8 mouse cellular contexts compared by ENCODE assay signal in genomic region chr6:70844002-70844804, GRCm38 (mm10). TPM values are rescaled to one million over a fixed set of nuclear protein-coding genes. Genes with fewer than 3 reads are reported as not detected.
DNase-seq lines count a peak whose midpoint lies in the region; ATAC-seq and TF ChIP-seq lines count a peak whose summit lies in the region.

Eif2ak3 (plus strand) TSS chr6:70844515.

- peak within 1 kb of the TSS; percentile 98 for H3K9ac ChIP-seq in CH12.LX (ENCODE audit: insufficient read depth, low read depth)
- peak within 1 kb of the TSS; percentile 82 for H3K9ac ChIP-seq in forebrain, embryonic 11.5 days (ENCODE audit: low read length)
- peak within 1 kb of the TSS; percentile 95 for H3K9ac ChIP-seq in heart, embryonic 16.5 days (ENCODE audit: low read length)
- H3K9ac ChIP-seq in liver, embryonic 15.5 days, result peak within 1 kb of the TSS; percentile 89
- H3K9ac ChIP-seq in neural tube, embryonic 12.5 days, result peak within 1 kb of the TSS; percentile 83

- H3K36me3 ChIP-seq in CH12.LX (replicated peaks in 1 of 2; ENCODE audit: control insufficient read depth in 1 of 2, insufficient read depth in 1 of 2, low read length in 1 of 2), result peaks cover 0 to 7% of the 10 kb centered on the region in 2 experiments
- no peaks in the 10 kb centered on the region for H3K36me3 ChIP-seq in forebrain, embryonic 11.5 days (ENCODE audit: control insufficient read depth, insufficient read depth, low read length)
- H3K36me3 ChIP-seq in heart, embryonic 16.5 days (ENCODE audit: control insufficient read depth, insufficient read depth), result no peaks in the 10 kb centered on the region
- 0 out of 2 replicates have a peak, but pooled peaks cover 3% of the 10 kb centered on the region for H3K36me3 ChIP-seq in liver, embryonic 15.5 days (replicated peaks)
- H3K36me3 ChIP-seq in neural tube, embryonic 12.5 days, result no peaks in the 10 kb centered on the region

- H3K27me3 ChIP-seq in CH12.LX (replicated peaks), result no peaks in the 10 kb centered on the region
- H3K27me3 ChIP-seq in forebrain, embryonic 11.5 days (ENCODE audit: control insufficient read depth, insufficient read depth, low read length), result no peaks in the 10 kb centered on the region
- H3K27me3 ChIP-seq in heart, embryonic 16.5 days (ENCODE audit: control insufficient read depth, insufficient read depth, low read length), result no peaks in the 10 kb centered on the region
- no peaks in the 10 kb centered on the region for H3K27me3 ChIP-seq in liver, embryonic 15.5 days
- no peaks in the 10 kb centered on the region for H3K27me3 ChIP-seq in neural tube, embryonic 12.5 days (replicated peaks)

- TF ChIP-seq EP300 in CH12.LX (IDR thresholded peaks at IDR 0.05; ENCODE audit: low read length), result no peak

- dilution Hi-C loops in CH12.LX (cut with MboI; ENCODE audit: extremely low pct_ligation_motif_present, extremely low pct_unique_long_range_greater_than_20kb, low sequenced_read_pairs), result no loop called here

- no peak for TF ChIP-seq RAD21 in CH12.LX (IDR thresholded peaks at IDR 0.05; ENCODE audit: low read depth, low read length)

- peak; percentile 100 for DNase-seq in CH12.LX (ENCODE audit: extremely low read depth)
- peak; percentile 99 for DNase-seq in c-Kit-positive CD71-positive TER-119-negative erythroid progenitor cells, embryonic 14.5 days (ENCODE audit: low read depth)
- DNase-seq in forebrain, embryonic 11.5 days (ENCODE audit: low spot score), result peak; percentile 97
- peak; percentile 99 to 100 for DNase-seq in kidney, postnatal 36 days
- DNase-seq in telencephalon, adult 2 months (ENCODE audit: low read depth, low spot score), result peak; percentile 100

- no peak for TF ChIP-seq CTCF in CH12.LX (conservative IDR thresholded peaks at IDR 0.05 in 1 of 2, IDR thresholded peaks at IDR 0.05 in 1 of 2; ENCODE audit: low read depth in 2 of 2, low read length in 2 of 2)

- in situ Hi-C loops in CH12.LX (cut with MboI; ENCODE audit: low pct_ligation_motif_present, low pct_unique_long_range_greater_than_20kb, low sequenced_read_pairs), result loop anchor here (5.0 kb wide), 1 partner anchor 33 kb away; no protein-coding TSS in a partner anchor

- H3K79me2 ChIP-seq in CH12.LX (replicated peaks; ENCODE audit: control insufficient read depth, extremely low read depth, insufficient read depth, poor library complexity, severe bottlenecking), result peaks cover 42% of the 10 kb centered on the region

- peaks cover 3 to 62% of the 10 kb centered on the region in 2 experiments; a peak in 3 of 4 replicates for H3K4me1 ChIP-seq in CH12.LX (ENCODE audit: control insufficient read depth in 1 of 2, insufficient read depth in 2 of 2)
- no peaks in the 10 kb centered on the region; the same call in 1 of the 2 replicates for H3K4me1 ChIP-seq in forebrain, embryonic 11.5 days (replicated peaks; ENCODE audit: control insufficient read depth, insufficient read depth, low read length)
- H3K4me1 ChIP-seq in heart, embryonic 16.5 days (ENCODE audit: control insufficient read depth, insufficient read depth, low read length), result peaks cover 20% of the 10 kb centered on the region
- H3K4me1 ChIP-seq in liver, embryonic 15.5 days (replicated peaks), result peaks cover 45% of the 10 kb centered on the region
- H3K4me1 ChIP-seq in neural tube, embryonic 12.5 days, result peaks cover 20% of the 10 kb centered on the region

- peak; percentile 99 for ATAC-seq in forebrain, embryonic 11.5 days (replicated peaks; ENCODE audit: low FRiP score)
- peak; percentile 96 for ATAC-seq in heart, embryonic 16.5 days (replicated peaks; ENCODE audit: extremely low read depth, insufficient read depth, low FRiP score)
- ATAC-seq in liver, embryonic 15.5 days (ENCODE audit: insufficient read depth), result peak; percentile 96
- peak; percentile 99 for ATAC-seq in neural tube, embryonic 12.5 days (ENCODE audit: low FRiP score, low read depth)

- H3K9me3 ChIP-seq in CH12.LX (replicated peaks; ENCODE audit: low read length), result no peaks in the 10 kb centered on the region
- H3K9me3 ChIP-seq in forebrain, embryonic 11.5 days (ENCODE audit: control insufficient read depth, low read length), result no peaks in the 10 kb centered on the region
- H3K9me3 ChIP-seq in heart, embryonic 16.5 days (replicated peaks; ENCODE audit: control insufficient read depth, low read length), result no peaks in the 10 kb centered on the region
- H3K9me3 ChIP-seq in liver, embryonic 15.5 days (replicated peaks), result no peaks in the 10 kb centered on the region
- no peaks in the 10 kb centered on the region for H3K9me3 ChIP-seq in neural tube, embryonic 12.5 days

- peak within 1 kb of the TSS; percentile 67 for H3K27ac ChIP-seq in CH12.LX (ENCODE audit: insufficient read depth, low read depth)
- H3K27ac ChIP-seq in forebrain, embryonic 11.5 days (ENCODE audit: low read depth, low read length), result peak within 1 kb of the TSS; percentile 70
- peak within 1 kb of the TSS; percentile 90 for H3K27ac ChIP-seq in heart, embryonic 16.5 days (ENCODE audit: low read length)
- peak within 1 kb of the TSS; percentile 92 for H3K27ac ChIP-seq in liver, embryonic 15.5 days (replicated peaks)
- H3K27ac ChIP-seq in neural tube, embryonic 12.5 days, result peak within 1 kb of the TSS; percentile 80

- TF ChIP-seq POLR2A in CH12.LX (IDR thresholded peaks at IDR 0.05; ENCODE audit: low read depth, low read length), result peak; percentile 77

- under 1% methylated on average over 47 of the region's 63 CpGs for WGBS in forebrain, embryonic 11.5 days
- WGBS in heart, embryonic 16.5 days, result under 1% methylated on average over 63 of the region's 63 CpGs
- under 1% methylated on average over 63 of the region's 63 CpGs for WGBS in liver, embryonic 15.5 days (ENCODE audit: insufficient replicate concordance)
- under 1% methylated on average over 63 of the region's 63 CpGs for WGBS in neural tube, embryonic 12.5 days

- H3K4me3 ChIP-seq in CH12.LX (replicated peaks in 1 of 3; ENCODE audit: low read depth in 2 of 3, low read length in 2 of 3, poor library complexity in 1 of 3), result peak within 1 kb of the TSS; percentile 97 to 99 (median 98)
- H3K4me3 ChIP-seq in forebrain, embryonic 11.5 days (ENCODE audit: low read depth, low read length), result peak within 1 kb of the TSS; percentile 89
- H3K4me3 ChIP-seq in heart, embryonic 16.5 days (ENCODE audit: low read length), result peak within 1 kb of the TSS; percentile 99
- peak within 1 kb of the TSS; percentile 91 for H3K4me3 ChIP-seq in liver, embryonic 15.5 days (replicated peaks)
- H3K4me3 ChIP-seq in neural tube, embryonic 12.5 days, result peak within 1 kb of the TSS; percentile 87

- peak within 1 kb of the TSS; percentile 93 for H3K4me2 ChIP-seq in CH12.LX (ENCODE audit: insufficient read depth, low read depth, poor library complexity, severe bottlenecking)
- H3K4me2 ChIP-seq in forebrain, embryonic 11.5 days (ENCODE audit: low read depth, low read length, severe bottlenecking), result peak within 1 kb of the TSS; percentile 71
- peak within 1 kb of the TSS; percentile 91 for H3K4me2 ChIP-seq in heart, embryonic 16.5 days (ENCODE audit: low read depth, low read length)
- peak within 1 kb of the TSS; percentile 92 for H3K4me2 ChIP-seq in liver, embryonic 15.5 days
- peak within 1 kb of the TSS; percentile 77 for H3K4me2 ChIP-seq in neural tube, embryonic 12.5 days (replicated peaks)

TF ChIP-seq in CH12.LX, 34 proteins besides CTCF, POLR2A, EP300 and RAD21 (continues in another document):
- TF ChIP-seq MXI1 (IDR thresholded peaks at IDR 0.05; ENCODE audit: low read depth, low read length) (peak; percentile 87), JUN (IDR thresholded peaks at IDR 0.05; ENCODE audit: insufficient read depth, low read depth, low read length) (no peak), UBTF (IDR thresholded peaks at IDR 0.05; ENCODE audit: low read depth, low read length) (no peak), ELF1 (IDR thresholded peaks at IDR 0.05; ENCODE audit: low read depth, low read length) (peak; percentile 98), CHD2 (IDR thresholded peaks at IDR 0.05; ENCODE audit: low read length) (peak; percentile 98), ZNF384 (IDR thresholded peaks at IDR 0.05; ENCODE audit: low read depth, low read length) (no peak), NRF1 (IDR thresholded peaks at IDR 0.05; ENCODE audit: low read depth, low read length) (peak; percentile 55), IRF4 (IDR thresholded peaks at IDR 0.05; ENCODE audit: low read depth, low read length) (no peak; the same call in 1 of the 2 replicates), ETS1 (conservative IDR thresholded peaks at IDR 0.05; ENCODE audit: low read depth, low read length) (no peak), JUND (conservative IDR thresholded peaks at IDR 0.05; ENCODE audit: low read depth, low read length) (no peak), CHD1 (IDR thresholded peaks at IDR 0.05; ENCODE audit: low read depth, low read length) (no peak), HCFC1 (IDR thresholded peaks at IDR 0.05; ENCODE audit: low read depth, low read length) (peak; percentile 83), ZMIZ1 (IDR thresholded peaks at IDR 0.05; ENCODE audit: low read depth, low read length) (peak; percentile 76), GABPA (IDR thresholded peaks at IDR 0.05; ENCODE audit: insufficient replicate concordance, low read depth, low read length) (no peak), MAX (IDR thresholded peaks at IDR 0.05; ENCODE audit: low read length) (peak; percentile 75; the same call in 1 of the 2 replicates), RCOR1 (conservative IDR thresholded peaks at IDR 0.05; ENCODE audit: low read depth, low read length) (no peak), USF1 (IDR thresholded peaks at IDR 0.05; ENCODE audit: low read depth, low read length) (no peak), TCF12 (IDR thresholded peaks at IDR 0.05; ENCODE audit: low read depth, low read length) (peak; percentile 76), BHLHE40 (IDR thresholded peaks at IDR 0.05; ENCODE audit: low read depth, low read length) (no peak), MAZ (IDR thresholded peaks at IDR 0.05; ENCODE audit: low read depth, low read length) (peak; percentile 15; the same call in 1 of the 2 replicates), ZC3H11A (IDR thresholded peaks at IDR 0.05; ENCODE audit: low read depth, low read length) (no peak), MEF2A (IDR thresholded peaks at IDR 0.05; ENCODE audit: borderline replicate concordance, low read depth, low read length) (peak; percentile 31; the same call in 1 of the 2 replicates), PAX5 (IDR thresholded peaks at IDR 0.05; ENCODE audit: low read length) (no peak)

RNA-seq across cellular contexts. Expression of gene Eif2ak3, which starts in this region (rescaled TPM):
- total RNA-seq in CH12.LX (2012; rRNA removed) (38.9 and 39.5 TPM in 2 replicates), CH12.LX (2014; rRNA removed) (23.1 and 24.9 TPM in 2 replicates)
- 21.2 and 26.2 TPM in 2 replicates for polyA plus RNA-seq in CH12.LX (2012; ENCODE audit: insufficient read length, low read depth)
- polyA plus RNA-seq in forebrain, embryonic 11.5 days (2014; fragmentation: Nextera tagmentation; extraction: Ambion mirVana), result 9.8 and 11.0 TPM in 2 replicates
- polyA plus RNA-seq in heart, embryonic 16.5 days (2015; fragmentation: Nextera tagmentation; extraction: Ambion mirVana), result 6.3 and 6.5 TPM in 2 replicates
- 4.0 and 4.3 TPM in 2 replicates for polyA plus RNA-seq in liver, embryonic 15.5 days (2015; fragmentation: Nextera tagmentation; extraction: Ambion mirVana)
- polyA plus RNA-seq in neural tube, embryonic 12.5 days (2016; fragmentation: Nextera tagmentation; extraction: Ambion mirVana), result 17.2 and 17.7 TPM in 2 replicates

Comparison
In these comparisons a context has a peak if more than half of its experiments do, and no peak if none do; other contexts are left out.
1. Peak in every context shown above with its lines: DNase-seq, ATAC-seq, H3K4me3 ChIP-seq and H3K27ac ChIP-seq.